In the genomic region with DNA sequence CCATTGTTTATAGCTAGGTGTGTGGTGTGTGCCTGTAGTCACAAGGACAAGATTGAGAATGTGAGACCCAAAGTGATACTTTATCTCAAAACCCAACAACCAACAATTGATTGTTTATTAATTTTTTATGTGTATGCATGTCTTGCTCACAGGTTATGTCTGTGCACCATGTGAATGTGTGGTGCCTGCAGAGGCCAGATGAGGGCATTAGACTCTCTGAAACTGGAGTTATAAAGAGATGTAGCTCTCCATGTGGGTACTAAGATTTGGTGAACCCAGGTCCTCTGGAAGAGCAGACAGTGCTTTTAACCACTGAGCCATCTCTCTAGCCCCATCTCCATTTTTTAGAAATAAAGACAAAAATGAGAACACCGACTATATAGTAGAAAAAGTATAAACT, we compare ENCODE assay signal across 16 mouse cellular contexts.
"Had no signal": no experiment of that assay in that cellular context is flagged by ENCODE, and none has a peak within 500 bp of the region (broad histone marks: within the 10 kb centered on the region; RNA-seq: fewer than 3 reads in every experiment).

No protein-coding gene starts in this region.

- H3K4me1 ChIP-seq: midbrain, embryonic 15.5 days had no signal

- H3K36me3 ChIP-seq: intestine, embryonic 15.5 days; midbrain, embryonic 15.5 days; stomach, embryonic 15.5 days had no signal

- ATAC-seq: intestine, embryonic 15.5 days; midbrain, embryonic 15.5 days had no signal

- H3K9ac ChIP-seq: intestine, embryonic 15.5 days; limb, embryonic 15.5 days; liver, embryonic 15.5 days; lung, embryonic 14.5 days; midbrain, embryonic 15.5 days; stomach, embryonic 15.5 days had no signal

- H3K27ac ChIP-seq: intestine, embryonic 15.5 days; left cerebral cortex, adult 2 months; limb, embryonic 15.5 days; midbrain, embryonic 15.5 days; stomach, embryonic 15.5 days had no signal

- H3K4me3 ChIP-seq: intestine, embryonic 15.5 days; left cerebral cortex, adult 2 months; limb, embryonic 15.5 days; liver, embryonic 15.5 days; megakaryocyte, embryonic 14.5 days; midbrain, embryonic 15.5 days; stomach, embryonic 15.5 days had no signal

- DNase-seq: kidney, adult 9 months; kidney, postnatal 10 days; kidney, postnatal 4 days; lung, embryonic 14.5 days; lung, postnatal 10 days; lung, postnatal 4 days; right cerebral cortex, postnatal 14 days; thymus, adult 2 months; thymus, postnatal 36 days had no signal

- H3K27me3 ChIP-seq: intestine, embryonic 15.5 days; limb, embryonic 15.5 days; liver, embryonic 15.5 days; megakaryocyte, embryonic 14.5 days; midbrain, embryonic 15.5 days; stomach, embryonic 15.5 days had no signal
